Mouse (Mus musculus): Measurements from ENCODE around the gene Ctnnbl1. TPM values are rescaled to one million over a fixed set of nuclear protein-coding genes. Genes with fewer than 3 reads are reported as not detected.
A peak's percentile ranks its signal among the peaks of the same experiment; 100 is the strongest.

The Ctnnbl1 gene
- polyA plus RNA-seq, 1 experiment from 2014 or later, result 27.3 TPM

- H3K27ac ChIP-seq, result no peak overlapping the region
- H3K4me1 ChIP-seq (replicated peaks), result no peaks in the 10 kb centered on the region
- no peak overlapping the region for H3K4me2 ChIP-seq
- H3K27me3 ChIP-seq, result no peaks in the 10 kb centered on the region
- H3K4me3 ChIP-seq, result no peak overlapping the region
- ATAC-seq (replicated peaks; ENCODE audit: insufficient number of reproducible peaks, insufficient read depth, low FRiP score, low read depth), result no peak
- H3K36me3 ChIP-seq, result peaks cover 11% of the 10 kb centered on the region
- no peak overlapping the region for H3K9ac ChIP-seq
- WGBS, result 68% methylated on average over 10 of the region's 10 CpGs
- H3K9me3 ChIP-seq (replicated peaks), result no peaks in the 10 kb centered on the region
These were observed 150.2 kb downstream of the Ctnnbl1 start for GRCm38 (mm10) chr2:157887275-157888025.

DNA sequence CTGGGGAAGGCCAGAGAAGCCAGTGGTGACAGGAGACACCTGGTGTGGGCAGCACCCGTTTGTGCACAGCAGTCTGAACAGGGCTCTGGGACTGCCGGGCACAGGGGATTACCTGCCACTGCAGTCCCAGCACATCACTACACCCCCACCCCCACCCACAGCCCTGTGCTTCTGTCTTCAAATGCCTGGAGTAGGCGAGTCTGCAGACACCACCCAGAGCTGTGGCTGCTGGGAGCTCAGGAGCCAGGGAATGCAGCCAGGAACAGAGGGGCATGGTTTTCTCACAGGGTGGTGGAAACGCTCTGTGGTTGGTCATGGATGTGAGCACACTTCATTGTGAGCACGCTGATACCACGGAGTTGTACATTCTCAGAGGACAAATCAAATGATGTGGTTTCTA is 154.0 kb downstream of the Ctnnbl1 start:
- Histone ChIP-seq H3K4me2 (no peak overlapping the region), H3K9ac (no peak overlapping the region), H3K9me3 (replicated peaks) (no peaks in the 10 kb centered on the region), H3K27me3 (no peaks in the 10 kb centered on the region), H3K4me1 (replicated peaks) (0 out of 2 replicates have a peak, but pooled peaks cover 3% of the 10 kb centered on the region), H3K27ac (no peak overlapping the region), H3K36me3 (no peaks in the 10 kb centered on the region), H3K4me3 (no peak overlapping the region)
- no peak for ATAC-seq (replicated peaks; ENCODE audit: insufficient number of reproducible peaks, insufficient read depth, low FRiP score, low read depth)
- 74% methylated on average over 6 of the region's 6 CpGs for WGBS

- no peak for ATAC-seq (replicated peaks; ENCODE audit: insufficient number of reproducible peaks, insufficient read depth, low FRiP score, low read depth)
- no peak overlapping the region for H3K9ac ChIP-seq
These were observed 159.9 kb downstream of the Ctnnbl1 start for GRCm38 (mm10) chr2:157897131-157897530.

DNA sequence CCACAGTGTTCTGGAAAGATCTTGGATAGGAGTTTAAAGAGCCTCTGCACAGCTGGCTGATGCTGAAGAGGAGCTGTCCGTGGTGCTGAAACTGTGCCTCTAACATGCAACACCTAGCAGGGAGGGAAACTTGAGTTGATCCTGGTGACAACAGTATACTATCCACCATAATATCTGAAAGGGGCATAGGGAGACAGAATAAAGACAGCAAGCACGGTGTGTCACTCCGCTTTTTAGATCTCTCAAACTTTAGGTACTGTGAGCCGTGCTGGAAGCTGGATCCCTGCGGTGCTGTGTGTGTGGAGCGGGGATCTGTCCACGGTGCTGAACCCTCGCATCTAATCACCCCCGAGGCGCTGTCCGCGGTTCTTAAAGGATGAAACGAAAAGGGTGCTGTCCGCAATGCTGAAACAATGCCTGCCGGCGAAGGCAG is 176.0 kb downstream of the Ctnnbl1 start:
- H3K27me3 ChIP-seq, result peaks cover 71% of the 10 kb centered on the region
- no peak overlapping the region for H3K4me3 ChIP-seq
- ATAC-seq (replicated peaks; ENCODE audit: insufficient number of reproducible peaks, insufficient read depth, low FRiP score, low read depth), result 0 out of 2 replicates have a peak, but pooled peaks have one; percentile 53
- WGBS, result under 1% methylated on average over 16 of the region's 16 CpGs
- no peaks in the 10 kb centered on the region for H3K9me3 ChIP-seq (replicated peaks)
- H3K36me3 ChIP-seq, result no peaks in the 10 kb centered on the region
- no peak overlapping the region for H3K27ac ChIP-seq
- H3K4me1 ChIP-seq (replicated peaks), result peaks cover 7% of the 10 kb centered on the region
- H3K4me2 ChIP-seq, result no peak overlapping the region
- H3K9ac ChIP-seq, result no peak overlapping the region

More at GRCm38 (mm10) chr2:157897131-157897530, 159.9 kb downstream of the Ctnnbl1 start:
- no peak overlapping the region for H3K27ac ChIP-seq
- 78% methylated on average over 4 of the region's 4 CpGs for WGBS
- H3K4me3 ChIP-seq, result no peak overlapping the region
- H3K4me2 ChIP-seq, result no peak overlapping the region
- H3K27me3 ChIP-seq, result peaks cover 8% of the 10 kb centered on the region
- H3K36me3 ChIP-seq, result no peaks in the 10 kb centered on the region
- no peaks in the 10 kb centered on the region for H3K9me3 ChIP-seq (replicated peaks)
- H3K4me1 ChIP-seq (replicated peaks), result 0 out of 2 replicates have a peak, but pooled peaks cover 3% of the 10 kb centered on the region

GRCm38 (mm10) chr2:157913705-157914104 is 176.5 kb downstream of the Ctnnbl1 start:
- Histone ChIP-seq H3K27me3 (peaks cover 70% of the 10 kb centered on the region), H3K9ac (no peak overlapping the region), H3K9me3 (replicated peaks) (no peaks in the 10 kb centered on the region), H3K4me2 (no peak overlapping the region), H3K4me3 (no peak overlapping the region), H3K36me3 (no peaks in the 10 kb centered on the region), H3K4me1 (replicated peaks) (peaks cover 7% of the 10 kb centered on the region), H3K27ac (no peak overlapping the region)
- no peak for ATAC-seq (replicated peaks; ENCODE audit: insufficient number of reproducible peaks, insufficient read depth, low FRiP score, low read depth)
- WGBS, result 5% methylated on average over 4 of the region's 4 CpGs

DNA sequence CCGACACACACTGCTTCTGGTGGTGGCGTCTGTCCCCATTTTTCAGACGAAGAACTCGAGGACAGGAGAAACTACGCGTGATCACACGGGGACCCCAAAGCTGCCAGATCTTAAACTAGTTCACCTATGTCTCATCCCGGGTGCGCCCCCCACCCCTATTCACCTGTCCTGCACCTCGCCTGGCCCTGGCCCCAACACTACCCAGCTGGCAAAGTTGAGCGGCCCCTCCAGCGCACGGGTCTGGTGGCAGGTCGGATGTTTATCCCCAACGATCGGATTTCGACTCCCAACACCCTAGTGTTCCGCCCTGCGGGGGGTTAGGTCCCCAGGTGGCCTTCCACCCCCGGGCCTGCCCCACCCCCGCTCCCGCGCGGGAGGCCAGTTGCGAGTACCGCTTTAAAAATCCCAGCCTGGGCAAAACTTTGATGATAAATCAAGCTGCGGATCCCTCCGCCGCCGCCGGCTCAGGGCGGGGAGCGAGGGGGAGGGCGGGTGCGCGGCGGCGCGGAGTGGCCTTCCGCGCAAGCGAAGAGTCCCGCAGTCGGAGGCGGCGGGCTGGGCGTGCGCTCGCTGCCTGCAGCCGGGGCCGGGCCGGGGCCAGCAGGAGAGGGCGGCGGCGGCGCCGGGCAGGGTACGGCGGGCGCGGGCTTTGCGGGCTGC is 177.0 kb downstream of the Ctnnbl1 start, which contains the start of gene Vstm2l:
TSS of gene Vstm2l (plus strand) at position 549 of the 660 bp plus-strand sequence.
- ATAC-seq (replicated peaks; ENCODE audit: insufficient number of reproducible peaks, insufficient read depth, low FRiP score, low read depth), result no peak
- H3K4me2 ChIP-seq, result peak within 1 kb of the TSS; percentile 47
- 3% methylated on average over 58 of the region's 62 CpGs for WGBS
- peaks cover 7% of the 10 kb centered on the region for H3K4me1 ChIP-seq (replicated peaks)
- peaks cover 75% of the 10 kb centered on the region for H3K27me3 ChIP-seq
- H3K36me3 ChIP-seq, result no peaks in the 10 kb centered on the region
- peak within 1 kb of the TSS; percentile 32 for H3K4me3 ChIP-seq
- no peaks in the 10 kb centered on the region for H3K9me3 ChIP-seq (replicated peaks)
- no peak within 1 kb of the TSS for H3K27ac ChIP-seq
- no peak within 1 kb of the TSS for H3K9ac ChIP-seq

DNA sequence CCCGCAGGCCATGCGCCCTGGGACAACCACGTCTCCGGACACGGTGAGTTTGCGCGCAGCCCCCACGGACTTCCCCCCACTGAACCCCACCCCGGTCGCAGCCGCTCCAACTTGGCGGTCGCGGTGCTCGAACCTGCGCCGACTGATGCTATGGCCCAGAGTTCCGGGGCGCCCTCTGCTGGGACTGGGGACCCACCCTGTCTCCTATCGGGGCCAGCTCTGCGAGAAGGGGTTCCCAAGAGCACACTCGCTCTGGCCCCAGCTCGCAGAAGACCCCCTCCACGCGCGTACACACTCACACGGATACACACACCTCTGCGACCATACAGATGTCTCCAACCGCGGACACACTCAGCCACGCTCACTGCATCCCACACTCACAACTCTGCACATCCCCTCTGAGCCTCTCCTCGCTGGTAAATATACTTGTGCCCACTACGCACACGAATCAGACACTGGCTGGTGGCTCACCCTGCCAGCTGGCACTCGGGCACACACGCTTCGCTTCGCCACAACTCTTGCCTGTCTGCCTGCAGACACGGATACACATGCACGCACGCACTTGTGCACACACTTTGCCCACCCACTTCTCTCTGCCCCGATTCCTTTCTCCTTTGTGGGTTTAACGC is 177.8 kb downstream of the Ctnnbl1 start:
- 39% methylated on average over 42 of the region's 43 CpGs for WGBS
- H3K27me3 ChIP-seq, result peaks cover 83% of the 10 kb centered on the region
- no peak overlapping the region for H3K27ac ChIP-seq
- H3K9ac ChIP-seq, result no peak overlapping the region
- no peak for ATAC-seq (replicated peaks; ENCODE audit: insufficient number of reproducible peaks, insufficient read depth, low FRiP score, low read depth)
- H3K4me3 ChIP-seq, result peak overlapping the region; percentile 32
- H3K4me2 ChIP-seq, result peak overlapping the region; percentile 47
- H3K36me3 ChIP-seq, result no peaks in the 10 kb centered on the region
- H3K4me1 ChIP-seq (replicated peaks), result peaks cover 7% of the 10 kb centered on the region
- no peaks in the 10 kb centered on the region for H3K9me3 ChIP-seq (replicated peaks)

DNA sequence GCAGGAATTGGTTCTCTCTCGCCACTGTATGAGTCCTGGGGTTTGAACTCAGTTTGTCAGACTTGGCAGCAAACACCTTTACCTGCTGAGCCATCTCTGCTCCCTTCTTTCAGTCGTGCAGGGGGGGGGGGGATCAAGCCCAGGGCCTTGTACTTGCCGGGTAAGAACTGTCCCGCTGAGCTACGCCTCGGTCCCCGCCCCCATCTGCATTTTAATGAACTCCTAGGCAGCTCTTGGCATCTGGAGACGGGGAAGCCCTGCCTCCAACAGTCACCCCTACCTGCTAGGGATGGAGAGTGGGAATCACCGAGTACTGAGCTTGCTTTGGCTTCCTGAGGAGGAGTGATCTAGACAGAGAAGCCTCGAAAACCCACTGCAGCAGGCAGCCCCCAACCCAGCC is 181.3 kb downstream of the Ctnnbl1 start:
- no peak overlapping the region for H3K4me2 ChIP-seq
- H3K9ac ChIP-seq, result no peak overlapping the region
- no peak for ATAC-seq (replicated peaks; ENCODE audit: insufficient number of reproducible peaks, insufficient read depth, low FRiP score, low read depth)
- H3K4me1 ChIP-seq (replicated peaks), result peaks cover 7% of the 10 kb centered on the region
- no peak overlapping the region for H3K4me3 ChIP-seq
- peaks cover 96% of the 10 kb centered on the region for H3K27me3 ChIP-seq
- no peak overlapping the region for H3K27ac ChIP-seq
- WGBS, result 7% methylated on average over 10 of the region's 10 CpGs
- H3K36me3 ChIP-seq, result no peaks in the 10 kb centered on the region
- H3K9me3 ChIP-seq (replicated peaks), result no peaks in the 10 kb centered on the region

DNA sequence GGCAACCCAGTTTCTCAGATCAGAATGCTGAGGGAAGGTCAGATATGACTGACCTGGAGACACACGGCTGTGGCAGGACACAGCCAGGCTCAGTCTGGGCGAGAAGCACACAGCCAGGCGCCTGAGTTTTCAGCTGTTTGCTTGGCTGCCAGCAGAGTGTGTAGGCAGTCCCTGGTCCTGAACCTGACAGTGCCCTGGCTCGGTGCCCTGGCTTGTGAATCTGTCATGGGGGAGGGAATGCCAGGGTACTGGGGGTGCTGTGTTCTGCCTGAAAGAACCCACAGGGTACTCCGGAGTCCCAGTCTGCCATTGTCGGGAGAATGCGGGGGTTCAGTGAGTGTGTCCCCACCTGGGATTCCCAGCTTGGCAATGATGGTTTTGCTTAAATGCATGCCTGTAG is 184.3 kb downstream of the Ctnnbl1 start:
- WGBS, result 48% methylated on average over 7 of the region's 7 CpGs
- no peaks in the 10 kb centered on the region for H3K9me3 ChIP-seq (replicated peaks)
- no peak overlapping the region for H3K4me3 ChIP-seq
- H3K36me3 ChIP-seq, result no peaks in the 10 kb centered on the region
- H3K4me1 ChIP-seq (replicated peaks), result no peaks in the 10 kb centered on the region
- no peak for ATAC-seq (replicated peaks; ENCODE audit: insufficient number of reproducible peaks, insufficient read depth, low FRiP score, low read depth)
- H3K27ac ChIP-seq, result no peak overlapping the region
- H3K9ac ChIP-seq, result no peak overlapping the region
- peaks cover 90% of the 10 kb centered on the region for H3K27me3 ChIP-seq
- no peak overlapping the region for H3K4me2 ChIP-seq

DNA sequence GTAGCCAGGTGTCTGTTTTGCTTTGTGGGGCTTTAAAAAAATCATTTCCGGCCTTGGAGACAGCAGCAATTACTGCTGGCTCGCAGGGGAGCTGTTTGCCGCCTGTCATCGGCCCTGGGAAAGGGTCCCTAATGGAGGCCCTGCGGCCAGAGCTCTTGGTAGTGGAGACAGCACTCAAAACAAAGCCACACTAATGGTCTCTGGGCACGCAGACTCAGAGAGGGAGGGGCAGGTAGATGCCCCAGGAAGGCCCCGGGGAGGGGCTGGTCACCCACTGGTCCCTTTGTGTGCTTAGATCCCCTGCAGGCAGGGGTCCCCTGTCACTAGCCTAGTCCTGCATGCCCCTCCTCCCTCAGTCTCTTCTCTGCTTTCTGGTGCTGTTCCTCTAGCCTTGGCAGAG is 186.2 kb downstream of the Ctnnbl1 start:
- no peak overlapping the region for H3K4me2 ChIP-seq
- no peaks in the 10 kb centered on the region for H3K4me1 ChIP-seq (replicated peaks)
- H3K4me3 ChIP-seq, result no peak overlapping the region
- WGBS, result 5% methylated on average over 7 of the region's 7 CpGs
- no peak for ATAC-seq (replicated peaks; ENCODE audit: insufficient number of reproducible peaks, insufficient read depth, low FRiP score, low read depth)
- H3K36me3 ChIP-seq, result no peaks in the 10 kb centered on the region
- H3K9ac ChIP-seq, result no peak overlapping the region
- H3K27me3 ChIP-seq, result peaks cover 90% of the 10 kb centered on the region
- H3K9me3 ChIP-seq (replicated peaks), result no peaks in the 10 kb centered on the region
- H3K27ac ChIP-seq, result no peak overlapping the region

- Histone ChIP-seq H3K9ac (no peak overlapping the region), H3K4me1 (replicated peaks) (no peaks in the 10 kb centered on the region), H3K9me3 (replicated peaks) (no peaks in the 10 kb centered on the region), H3K27ac (no peak overlapping the region), H3K36me3 (no peaks in the 10 kb centered on the region), H3K4me2 (no peak overlapping the region), H3K27me3 (peaks cover 81% of the 10 kb centered on the region), H3K4me3 (no peak overlapping the region)
- no peak for ATAC-seq (replicated peaks; ENCODE audit: insufficient number of reproducible peaks, insufficient read depth, low FRiP score, low read depth)
- 57% methylated on average over 5 of the region's 5 CpGs for WGBS
These were observed 187.3 kb downstream of the Ctnnbl1 start for GRCm38 (mm10) chr2:157924504-157924903.

Measured in heart, embryonic 15.5 days (tissue).